Mouse (Mus musculus) kidney, adult 11 months (tissue): ENCODE data around the gene Akap2.
A peak's percentile ranks its signal among the peaks of the same experiment; 100 is the strongest.

Experiments
- DNase-seq: peaks from one replicate; pipeline ENCODE4 v3.0.0; 2022

The Akap2 gene

DNA sequence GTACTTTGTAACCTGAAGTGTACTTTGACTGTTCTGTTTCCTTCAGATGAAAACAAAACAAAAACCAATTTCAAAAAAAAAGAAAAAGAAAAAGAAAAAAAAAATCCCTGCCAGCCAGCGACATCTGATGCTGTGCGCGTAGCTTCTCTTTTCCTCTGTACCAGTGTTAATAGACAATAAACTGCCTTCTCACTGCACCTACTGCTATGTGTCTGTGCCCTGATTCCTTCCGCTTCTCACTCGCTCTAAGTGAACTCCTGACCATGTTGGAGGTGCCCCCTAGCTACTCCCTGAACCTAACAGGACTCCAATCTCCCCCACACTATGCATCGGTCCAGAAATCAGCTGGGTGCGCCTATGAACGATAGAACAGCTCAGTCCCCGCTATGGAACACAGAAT, at the start of gene Akap2:
Akap2 (plus strand) TSS at position 304 of the 400 bp plus-strand sequence.
- DNase-seq, result no peak

DNA sequence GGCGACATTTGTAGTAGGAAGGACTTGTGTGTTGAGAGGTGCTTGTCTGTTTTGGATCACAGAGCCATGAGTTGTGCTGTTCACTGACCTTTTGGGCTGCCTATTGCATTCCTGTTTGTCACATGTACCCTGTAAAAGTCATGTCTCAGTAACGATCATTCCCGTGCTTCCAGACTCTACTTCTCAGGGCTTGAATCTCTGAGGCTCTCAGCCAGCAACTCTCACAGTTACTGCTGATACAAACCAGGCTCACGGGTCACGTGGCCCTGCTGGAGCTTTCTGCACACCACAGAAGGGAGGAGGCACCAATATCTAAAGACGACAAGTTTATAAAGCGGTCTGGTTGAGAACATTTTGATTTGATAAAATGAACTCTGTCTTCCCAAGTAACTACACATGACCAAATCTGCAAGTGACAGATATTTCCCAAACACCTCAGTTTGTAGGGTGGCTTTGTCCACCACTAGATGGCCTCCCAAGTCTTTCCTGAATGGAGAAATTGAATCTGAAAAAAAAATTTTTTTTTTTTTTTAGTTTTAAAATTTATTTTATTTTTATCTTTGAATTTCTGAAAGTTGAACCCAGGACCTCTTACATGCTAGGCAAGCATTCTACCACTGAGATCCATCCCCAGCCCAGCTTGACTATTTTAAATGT, 46.5 kb upstream of the Akap2 start:
- DNase-seq, result peak; percentile 21

DNA sequence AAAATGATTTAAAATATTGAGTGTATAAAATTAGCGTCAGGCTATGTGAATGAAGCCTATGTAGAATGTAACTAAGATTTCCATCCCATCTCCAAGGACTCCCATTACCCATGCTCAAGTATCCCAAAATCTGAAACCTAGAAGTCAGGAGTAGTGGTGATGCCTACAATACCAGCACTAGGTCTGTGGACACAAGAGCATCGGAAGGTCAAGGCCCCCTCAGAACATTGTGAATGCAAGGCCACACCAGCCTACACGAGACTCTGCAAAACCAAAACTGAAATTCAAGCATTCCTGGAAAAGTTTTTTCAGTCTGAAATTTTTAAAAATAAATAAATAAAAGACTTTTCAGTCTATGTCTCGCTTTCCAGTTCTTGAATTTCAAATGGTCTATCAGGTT, 44.9 kb upstream of the Akap2 start:
- no peak for DNase-seq

DNA sequence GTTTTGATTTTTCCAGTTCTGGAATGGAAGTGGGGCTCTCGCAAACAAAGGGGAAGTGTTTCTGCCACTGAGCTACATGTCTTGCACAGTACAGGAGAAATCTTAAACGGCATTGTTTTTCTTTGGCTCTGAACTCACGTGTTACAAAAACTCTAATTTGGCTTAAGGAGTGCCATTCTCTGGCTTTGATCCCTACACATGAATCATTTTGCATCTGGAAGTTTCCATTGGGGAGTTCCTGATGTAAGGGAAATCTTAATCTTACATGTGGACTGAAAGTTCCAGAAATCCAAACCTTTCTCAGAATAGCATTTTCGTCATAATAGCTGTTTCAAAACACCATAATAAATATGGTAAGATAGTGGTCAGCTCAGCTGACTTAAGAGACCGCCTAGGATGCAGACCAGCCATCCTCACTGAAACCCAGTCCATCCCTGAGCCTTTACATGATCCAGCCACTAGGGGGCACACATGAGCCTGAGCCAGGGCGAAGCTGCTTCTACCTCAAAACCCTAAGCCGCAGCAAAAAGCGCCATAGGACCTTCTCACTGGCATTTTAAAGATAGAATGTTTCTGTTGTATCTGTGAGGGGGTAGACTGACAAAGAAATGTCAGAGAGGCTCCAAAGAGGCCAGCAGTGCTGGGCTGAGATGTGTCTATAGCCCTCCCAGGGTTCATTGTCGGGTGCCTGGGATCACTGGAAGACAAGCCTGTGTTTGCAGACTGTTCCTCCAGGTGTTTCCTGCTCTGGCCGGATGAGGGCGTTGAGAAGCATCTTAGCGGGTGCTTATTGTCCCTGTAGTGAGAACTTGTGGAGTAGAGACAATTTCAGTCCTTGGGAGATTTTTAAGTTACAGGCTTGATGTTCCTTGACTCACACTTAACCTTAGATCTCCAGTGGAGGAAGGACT, 44.2 kb upstream of the Akap2 start:
- DNase-seq, result peak; percentile 81

DNA sequence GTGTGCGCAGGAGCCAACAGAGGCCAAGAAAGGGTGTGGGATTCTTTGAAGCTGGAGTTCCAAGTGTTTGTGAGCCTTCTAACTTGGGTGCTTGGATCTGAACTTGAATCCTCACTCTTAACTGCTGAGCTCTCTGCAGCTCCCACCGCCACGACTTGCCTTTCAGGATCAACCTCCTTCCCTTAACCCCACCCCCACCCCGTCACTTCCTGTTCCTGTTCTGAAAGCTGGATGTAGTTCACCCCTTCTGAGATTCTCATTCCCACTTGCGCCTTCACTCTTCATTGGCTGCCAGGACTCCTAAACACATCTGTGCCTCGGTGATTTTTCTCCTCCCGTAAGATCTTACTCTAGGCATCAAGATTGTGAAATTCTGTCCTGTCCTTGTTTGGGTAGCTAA, 43.1 kb upstream of the Akap2 start:
- DNase-seq, result no peak

DNA sequence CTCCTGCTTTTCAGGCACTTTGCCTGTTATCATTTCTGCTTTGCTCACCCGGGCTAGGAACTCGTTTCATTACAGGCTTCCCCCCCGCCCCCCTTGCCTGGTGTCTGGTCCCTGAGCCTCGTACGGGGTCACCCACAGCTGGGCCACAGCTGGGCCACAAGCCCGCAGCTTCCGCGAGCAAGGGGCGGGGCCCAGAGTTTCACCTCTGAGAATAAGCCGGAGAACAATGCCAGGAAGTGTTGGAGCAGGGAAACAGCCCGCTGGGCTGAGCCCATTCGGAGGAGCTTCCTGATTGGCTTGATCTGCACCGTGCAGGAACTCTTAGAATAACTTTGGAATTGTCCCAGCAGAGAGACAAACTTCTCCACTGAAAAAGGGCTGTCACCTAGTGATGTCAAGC, 42.1 kb upstream of the Akap2 start:
- DNase-seq, result peak; percentile 89

DNA sequence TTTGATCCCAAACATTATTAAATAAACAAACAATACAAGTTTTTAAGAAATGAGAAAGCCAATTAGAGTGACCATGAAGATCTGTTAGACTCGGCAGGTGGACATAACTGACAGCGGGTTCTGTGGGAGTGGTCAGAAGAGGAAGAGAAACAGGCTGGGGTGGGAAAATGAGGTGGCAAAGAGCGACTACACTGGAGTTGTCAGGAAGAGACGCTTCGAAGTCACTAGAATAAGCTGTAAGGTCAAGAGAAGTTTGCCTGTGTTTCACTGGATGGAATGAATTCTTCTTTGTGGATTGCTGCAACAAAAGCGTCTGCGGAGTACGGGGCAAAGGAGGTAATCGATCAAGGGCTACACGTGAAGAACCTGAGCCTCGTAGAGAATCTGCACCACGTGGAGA, 39.5 kb upstream of the Akap2 start:
- no peak for DNase-seq

DNA sequence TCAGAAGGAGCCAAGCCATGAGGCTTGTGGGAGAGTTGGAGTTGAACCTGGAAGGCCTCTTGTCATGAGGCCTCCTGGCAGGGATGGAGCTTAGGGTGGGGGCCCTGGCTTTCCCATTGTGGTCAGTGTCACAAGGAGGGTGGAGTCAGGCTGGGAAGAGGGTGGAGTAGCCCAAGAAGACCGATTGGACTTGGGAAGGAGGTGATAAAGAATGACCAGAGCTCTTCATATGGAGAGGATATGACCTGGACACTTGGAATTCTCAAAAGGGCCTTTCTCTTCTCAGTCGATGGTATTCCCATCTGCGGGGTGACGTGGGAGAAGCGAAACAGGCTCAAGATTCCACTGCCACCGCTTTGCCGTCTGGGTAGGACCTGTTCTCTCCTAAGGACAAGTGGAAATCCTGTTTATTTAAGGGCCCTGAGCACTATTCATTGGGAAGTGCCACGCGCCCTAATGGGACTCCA, 38.4 kb upstream of the Akap2 start:
- peak; percentile 51 for DNase-seq

DNA sequence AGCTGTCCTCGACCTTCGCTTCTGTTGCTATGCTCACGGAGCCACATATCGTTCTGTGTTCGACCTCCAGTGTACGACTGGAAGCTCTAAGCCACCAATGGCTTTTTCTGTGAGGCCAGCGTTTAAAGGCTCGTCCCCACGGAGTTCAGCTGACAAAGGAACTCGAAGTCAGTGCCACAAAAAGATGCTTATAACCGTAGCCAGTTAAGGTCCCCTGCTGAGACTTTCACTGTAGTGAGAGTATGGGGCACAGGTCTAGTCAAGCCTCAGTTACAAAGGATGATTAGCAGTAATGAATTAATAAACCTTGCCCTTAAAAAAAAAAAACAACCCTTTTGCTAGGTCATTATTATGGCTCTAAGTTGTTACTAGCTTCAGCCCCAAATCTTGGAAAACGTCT, 37.3 kb upstream of the Akap2 start:
- no peak for DNase-seq

DNA sequence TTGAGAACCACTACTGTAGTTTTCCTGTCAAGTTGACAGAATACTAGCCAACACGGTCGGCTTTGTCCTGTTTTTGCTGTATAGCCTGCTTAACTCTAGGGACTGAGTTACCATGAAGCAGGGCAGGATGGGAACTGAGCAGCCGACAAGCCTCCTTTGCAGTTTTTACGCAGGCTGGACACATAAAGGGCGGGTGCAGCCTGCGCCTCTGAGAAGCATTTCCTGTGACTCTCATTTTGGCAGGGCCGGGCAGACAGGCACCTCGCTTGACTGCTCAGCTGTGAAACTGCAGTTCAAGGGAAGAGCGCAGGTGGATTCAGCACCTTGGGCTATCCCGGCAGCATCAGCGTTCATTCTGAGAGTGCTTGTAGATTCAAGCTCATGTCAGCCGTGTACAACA, 35.9 kb upstream of the Akap2 start:
- peak; percentile 90 for DNase-seq

DNA sequence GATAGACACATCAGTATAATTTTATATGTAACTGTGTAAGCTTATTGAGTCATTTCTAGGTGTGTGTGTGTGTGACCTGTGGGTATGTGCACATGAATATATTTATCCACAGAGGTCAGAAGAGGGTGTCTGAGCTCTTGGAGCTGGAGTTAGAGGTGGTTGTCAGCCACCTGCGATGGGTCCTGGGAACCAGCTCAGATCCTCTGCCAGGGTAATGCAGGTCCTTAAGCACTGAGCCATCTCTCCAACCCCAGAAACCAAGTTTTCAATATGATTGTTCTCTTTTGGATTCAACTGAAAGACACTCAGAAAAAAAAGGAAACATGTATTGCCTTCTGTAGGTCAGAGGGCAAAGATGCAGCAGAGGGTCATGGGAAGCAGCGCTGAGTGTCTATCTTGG, 35.1 kb upstream of the Akap2 start:
- no peak for DNase-seq

DNA sequence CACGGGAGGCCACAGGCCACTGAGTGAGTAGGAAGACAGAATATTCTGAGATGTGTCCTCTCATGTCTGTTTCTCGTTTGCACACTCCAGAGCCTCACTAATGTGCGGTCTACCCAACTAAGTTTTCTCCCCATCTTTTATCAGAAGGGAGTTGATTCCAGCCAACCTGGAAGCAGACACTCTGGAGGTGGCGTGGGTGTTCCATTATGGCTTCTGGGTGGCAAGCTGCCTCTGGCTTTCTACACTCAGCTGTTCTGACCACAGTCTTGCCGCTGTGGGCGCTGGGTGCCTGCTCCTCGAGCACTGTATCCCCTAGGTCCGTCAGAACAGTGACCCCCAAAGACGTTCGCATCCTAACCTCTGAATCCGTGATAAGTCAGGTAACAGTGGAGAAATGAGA, 34.5 kb upstream of the Akap2 start:
- DNase-seq, result no peak

DNA sequence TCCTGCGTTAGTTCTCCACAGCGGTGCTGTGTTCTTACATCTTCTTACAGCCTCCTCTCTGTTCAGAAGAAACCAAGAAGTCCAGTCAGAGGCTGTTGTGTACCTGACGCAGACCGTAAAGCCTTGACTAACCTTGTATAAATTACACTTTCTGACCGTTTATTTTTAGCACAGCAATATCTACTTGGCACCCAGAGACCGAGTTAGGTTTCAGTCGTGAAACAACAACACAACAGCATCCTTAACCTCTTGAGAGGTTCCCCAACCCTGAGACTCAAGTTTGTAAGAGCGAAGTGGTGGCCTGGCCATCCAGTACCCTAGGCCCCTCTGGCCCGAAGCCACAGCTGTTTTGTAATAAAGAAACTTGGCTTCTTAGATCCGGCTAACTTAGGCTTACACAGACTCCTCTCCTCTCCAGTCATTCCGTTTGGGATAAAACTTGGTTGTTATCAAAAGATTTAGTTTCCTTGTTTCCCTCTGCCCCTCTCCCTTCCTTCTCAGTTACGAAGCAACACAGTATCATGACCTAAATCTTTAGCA, 32.7 kb upstream of the Akap2 start:
- no peak for DNase-seq

DNA sequence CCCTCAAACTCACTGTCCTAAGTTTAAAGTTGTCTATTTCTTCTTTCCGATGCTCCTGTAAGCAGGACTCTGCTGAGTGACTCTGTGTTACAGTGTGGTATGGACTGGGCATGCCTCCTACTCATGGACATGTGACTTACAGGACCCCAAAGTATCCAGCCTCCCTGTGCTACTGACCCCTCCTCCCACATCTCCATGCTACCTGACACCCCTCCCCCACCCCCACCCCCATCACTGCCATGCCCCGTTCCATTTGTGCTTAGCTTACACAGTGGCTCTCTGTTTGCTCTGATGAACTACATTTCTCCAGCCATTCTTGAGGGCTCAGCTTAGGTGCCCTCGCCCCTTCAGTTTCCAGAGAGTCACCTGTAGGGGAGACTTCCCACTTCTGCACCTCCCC, 30.7 kb upstream of the Akap2 start:
- no peak for DNase-seq

DNA sequence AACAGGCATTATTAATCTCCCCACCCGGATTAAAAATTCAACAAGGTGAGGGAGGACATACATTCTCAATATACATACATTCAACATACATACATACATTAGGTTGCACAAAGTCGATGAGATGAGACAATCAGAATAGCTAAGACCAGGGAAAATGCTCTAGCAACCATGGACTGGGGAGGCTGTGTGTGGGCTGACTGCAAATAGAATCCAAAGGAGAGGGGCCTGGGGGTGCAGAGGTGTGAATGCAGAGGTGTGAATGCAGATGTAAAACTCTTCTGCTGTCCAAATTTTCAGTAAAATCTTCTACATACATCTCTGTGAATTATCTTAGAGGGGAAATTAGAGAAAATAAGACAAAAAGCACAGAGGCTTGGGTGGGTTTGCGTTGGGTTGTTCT, 29.9 kb upstream of the Akap2 start:
- no peak for DNase-seq

DNA sequence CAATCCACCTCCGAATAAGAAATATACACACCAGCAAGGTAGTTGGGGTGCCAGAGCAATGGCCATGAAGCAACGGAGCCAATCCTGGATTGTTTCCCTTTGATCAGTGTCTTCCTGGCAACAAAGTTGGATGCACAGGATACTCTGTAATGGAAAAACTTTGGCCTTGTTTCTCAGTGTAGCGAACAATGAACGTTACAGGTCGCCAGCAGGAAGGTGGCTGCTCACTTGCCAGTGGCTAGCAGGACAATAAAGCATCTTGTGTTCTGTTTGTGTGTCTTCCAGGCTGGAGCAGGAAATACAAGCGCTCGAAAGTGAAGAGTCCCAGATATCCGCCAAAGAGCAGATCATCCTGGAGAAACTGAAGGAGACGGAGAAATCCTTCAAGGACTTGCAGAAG, 29.3 kb upstream of the Akap2 start:
- DNase-seq, result no peak

DNA sequence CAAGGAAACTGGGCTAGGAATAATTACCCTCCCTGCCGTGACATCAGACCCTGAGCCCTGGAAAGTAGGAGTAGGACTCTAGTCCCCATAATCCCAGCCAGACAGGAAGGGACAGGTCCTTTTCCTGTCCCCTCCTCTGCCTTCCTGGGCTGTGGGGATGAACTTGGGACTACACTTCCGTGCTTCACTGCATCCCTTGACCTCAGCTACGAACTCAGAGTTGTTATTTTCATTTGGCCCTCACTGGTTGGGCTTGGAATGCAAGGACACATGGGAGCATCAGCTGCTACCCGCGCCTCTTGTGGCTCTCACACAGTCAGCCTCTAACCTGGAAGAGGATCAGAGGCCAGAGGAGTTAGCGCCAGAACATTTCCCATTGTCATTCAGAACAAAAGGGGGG, 27.5 kb upstream of the Akap2 start:
- no peak for DNase-seq

DNA sequence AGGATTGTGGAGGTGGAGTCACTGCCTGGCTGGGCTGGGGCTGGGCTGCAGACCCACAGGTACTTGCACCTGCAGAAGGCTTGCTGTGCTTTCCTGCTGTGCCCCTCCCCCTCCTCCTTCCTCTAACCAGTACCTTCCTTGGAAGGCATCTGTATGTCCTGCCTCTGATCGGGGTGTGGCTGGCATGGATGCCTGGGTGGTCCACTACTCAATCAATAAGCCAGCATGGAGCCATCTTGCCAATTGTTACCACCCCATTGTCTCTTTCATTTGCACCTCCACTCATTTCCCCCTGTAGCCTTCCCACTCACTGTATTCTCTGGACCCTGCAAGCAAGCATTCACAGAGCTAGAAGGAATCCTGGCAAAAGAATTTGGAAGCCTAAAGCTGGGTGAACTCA, 26.7 kb upstream of the Akap2 start:
- DNase-seq, result no peak

DNA sequence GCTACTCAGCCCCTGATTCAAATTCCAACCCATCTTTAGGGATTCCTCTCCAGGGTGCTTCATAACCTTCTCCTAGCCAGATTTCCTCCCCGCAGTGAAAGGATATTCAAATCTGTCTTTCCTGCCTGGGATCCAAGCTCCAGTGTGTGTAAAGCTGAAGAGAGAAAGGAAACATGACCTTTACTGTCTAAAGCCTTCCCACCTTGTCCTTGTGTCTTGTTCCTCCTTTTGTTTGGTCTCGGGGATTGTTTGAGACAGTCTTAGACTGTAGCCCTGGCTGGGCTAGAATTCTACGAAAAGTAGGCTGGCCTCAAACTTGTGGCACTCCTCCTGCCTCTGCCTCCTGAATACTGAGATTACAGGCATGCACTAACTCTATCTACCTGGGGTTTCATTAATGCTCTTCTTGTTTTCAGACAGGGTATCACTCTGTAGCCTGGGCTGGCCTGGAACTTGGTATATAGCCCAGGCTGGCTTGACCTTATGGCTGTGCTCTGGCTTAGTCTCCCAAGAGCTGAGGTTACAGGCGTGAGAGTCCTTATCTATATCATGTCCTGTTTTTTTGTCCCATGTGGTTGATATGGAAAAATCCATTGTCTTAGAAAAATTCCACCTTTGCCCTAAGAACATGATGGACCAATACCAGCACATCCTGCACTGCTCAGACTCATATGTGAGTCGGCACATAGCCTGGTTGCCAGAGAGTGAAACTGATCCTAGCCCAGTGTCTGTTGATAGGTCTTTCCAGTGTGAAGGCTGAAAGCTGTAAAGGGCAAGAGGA, 22.9 kb upstream of the Akap2 start:
- no peak for DNase-seq

DNA sequence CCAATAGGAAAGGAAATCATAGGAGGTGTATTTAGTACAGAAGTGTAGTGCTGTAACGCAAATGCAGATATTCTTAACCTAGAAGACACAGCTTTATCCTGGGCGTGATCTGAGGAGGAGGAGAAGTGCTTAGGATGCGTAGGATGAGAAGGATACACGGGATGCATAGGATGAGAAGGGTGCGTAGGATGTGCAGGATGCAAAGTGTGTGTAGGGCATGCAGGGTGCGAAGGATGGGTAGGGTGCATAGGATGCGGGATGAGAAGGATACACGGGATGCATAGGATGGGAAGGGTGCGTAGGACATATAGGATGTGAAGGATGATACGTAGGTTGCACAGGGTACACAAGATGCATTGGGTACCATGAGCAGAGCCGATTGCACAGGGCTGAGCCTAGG, 20.5 kb upstream of the Akap2 start:
- no peak for DNase-seq

DNA sequence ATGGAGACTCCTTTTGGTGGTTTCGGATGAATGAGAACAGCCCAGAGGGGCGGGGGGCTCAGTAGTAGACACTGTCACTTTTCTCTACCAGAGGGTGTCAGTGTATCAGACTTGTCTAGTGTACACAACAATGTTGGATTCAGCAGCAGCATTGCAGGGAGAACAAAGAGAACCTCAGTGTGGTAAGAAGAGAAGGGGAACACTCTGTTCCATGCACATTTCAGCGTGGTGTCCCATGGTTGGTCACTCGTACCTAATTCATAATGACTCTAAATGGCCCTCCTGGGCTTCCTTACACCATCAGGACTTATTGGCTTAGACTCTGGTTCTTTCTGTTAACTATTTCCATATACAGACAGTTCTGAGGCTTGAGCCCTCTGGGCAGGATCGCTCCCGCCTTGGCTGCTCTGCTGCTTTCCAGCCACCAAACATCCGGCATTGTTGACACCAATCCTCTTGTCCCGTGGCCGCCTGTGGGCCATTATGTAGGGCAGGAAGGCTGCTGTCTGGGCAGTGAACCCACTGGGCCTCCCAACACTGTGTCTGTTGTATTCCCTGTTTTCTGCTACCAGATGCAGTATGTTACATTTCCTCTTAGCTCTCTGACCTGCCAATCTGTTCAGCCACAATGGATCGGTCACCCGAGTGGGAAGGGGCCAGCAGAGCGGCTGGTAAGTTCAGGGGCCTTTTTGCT, 19.4 kb upstream of the Akap2 start:
- DNase-seq, result no peak

DNA sequence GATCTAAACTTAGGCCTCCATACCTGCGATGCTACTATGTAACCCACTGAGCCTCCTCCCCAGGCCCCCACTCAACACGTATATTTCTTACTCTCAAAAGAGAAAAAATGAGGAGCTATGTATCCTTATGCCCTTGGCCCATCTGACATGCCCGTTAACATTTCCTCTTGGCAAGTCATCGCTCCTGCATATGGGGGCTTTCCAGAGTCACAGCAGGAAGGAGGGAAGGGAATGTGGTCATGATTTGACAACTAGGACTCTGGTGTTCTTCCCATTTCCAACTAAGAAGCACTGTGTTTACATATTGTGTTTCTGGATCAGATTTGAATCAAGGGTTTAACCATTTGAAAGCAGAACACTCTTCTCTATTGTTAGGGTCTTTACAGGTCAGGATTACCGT, 15.9 kb upstream of the Akap2 start:
- no peak for DNase-seq
